ENCODE assay signal across 16 mouse cellular contexts in genomic region chr4:84411431-84411830, GRCm38 (mm10).
"Had no signal": no experiment of that assay in that cellular context is flagged by ENCODE, and none has a peak within 500 bp of the region (broad histone marks: within the 10 kb centered on the region; RNA-seq: fewer than 3 reads in every experiment).

No protein-coding gene starts in this region.

- H3K36me3 ChIP-seq: neural tube, embryonic 13.5 days; neural tube, embryonic 15.5 days; stomach, embryonic 15.5 days had no signal

- H3K9me3 ChIP-seq: neural tube, embryonic 13.5 days; neural tube, embryonic 15.5 days; stomach, embryonic 15.5 days had no signal

- H3K27me3 ChIP-seq: neural tube, embryonic 13.5 days; neural tube, embryonic 15.5 days; stomach, embryonic 15.5 days had no signal

- H3K9ac ChIP-seq: neural tube, embryonic 13.5 days; neural tube, embryonic 15.5 days; stomach, embryonic 15.5 days had no signal

- H3K4me3 ChIP-seq: neural tube, embryonic 13.5 days; neural tube, embryonic 15.5 days; stomach, embryonic 15.5 days had no signal

- H3K27ac ChIP-seq: neural tube, embryonic 13.5 days; neural tube, embryonic 15.5 days; stomach, embryonic 15.5 days; stomach, postnatal 0 days had no signal

- H3K4me2 ChIP-seq: neural tube, embryonic 13.5 days; neural tube, embryonic 15.5 days; stomach, embryonic 15.5 days had no signal

- H3K4me1 ChIP-seq: stomach, embryonic 15.5 days had no signal

- DNase-seq: retina, postnatal 1 day; right cerebral cortex, adult 18-20 months; right cerebral cortex, postnatal 14 days; right cerebral cortex, postnatal 25 days; right cerebral cortex, postnatal 4 days; spleen, adult 18-20 months; thymus, adult 18-20 months; thymus, adult 2 months; thymus, postnatal 14 days; thymus, postnatal 25 days; thymus, postnatal 36 days; thymus, postnatal 4 days had no signal
